Mouse (Mus musculus) stomach, postnatal 0 days (tissue): ENCODE measurements around the gene Tmem200a.

ENCODE experiments used
- CTCF ChIP-seq: IDR thresholded peaks from 2 replicates; pipeline ENCODE4 v1.5.1; 2016; ENCODE audit warnings: antibody characterized with exemption, low read depth, mild to moderate bottlenecking, moderate library complexity
- EP300 ChIP-seq: optimal IDR thresholded peaks from 2 replicates; pipeline ENCODE3; 2016; ENCODE audit warnings: antibody characterized with exemption

- TF ChIP-seq CTCF: no peak
- no peak for TF ChIP-seq EP300
These were observed 43.9 kb downstream of the Tmem200a start for GRCm38 (mm10) chr10:26034931-26035330.
